Mouse (Mus musculus) neural tube, embryonic 11.5 days (tissue): ENCODE results near the gene Naa10. TPM values are rescaled to one million over a fixed set of nuclear protein-coding genes. Genes with fewer than 3 reads are reported as not detected.

Experiments
- ATAC-seq: fragments of 200-750 bp; cut with Nextera tagmentation; 2 replicates; pipeline ENCODE4 v1.8.0; 2017; ENCODE audit warnings: moderate number of reproducible peaks, mild to moderate bottlenecking, moderate TSS enrichment, moderate library complexity; ENCODE audit not compliant: insufficient read depth, low FRiP score, low TSS enrichment
- DNase-seq: peaks from one replicate; pipeline ENCODE4 v3.0.0-alpha.2; 2015; ENCODE audit warnings: low spot score
- H3K27ac ChIP-seq: fragments of 300-500 bp; sonication (generic); 2 replicates; pipeline ENCODE4 v1.5.1; 2014; ENCODE audit warnings: low read depth, mild to moderate bottlenecking, low read length
- H3K27me3 ChIP-seq: fragments of 300-500 bp; sonication (generic); 2 replicates; pipeline ENCODE4 v1.6.1; 2014; ENCODE audit warnings: mild to moderate bottlenecking, low read length, mixed read lengths; ENCODE audit not compliant: control insufficient read depth, insufficient read depth
- H3K36me3 ChIP-seq: fragments of 300-500 bp; sonication (generic); 2 replicates; pipeline ENCODE4 v1.6.1; 2014; ENCODE audit warnings: mild to moderate bottlenecking, low read length, moderate library complexity, mixed read lengths; ENCODE audit not compliant: control insufficient read depth, insufficient read depth
- H3K4me1 ChIP-seq: fragments of 300-500 bp; sonication (generic); 2 replicates; pipeline ENCODE4 v1.6.1; 2014; ENCODE audit warnings: low read length, mixed read lengths; ENCODE audit not compliant: control insufficient read depth, insufficient read depth
- H3K4me2 ChIP-seq: fragments of 300-500 bp; sonication (generic); 2 replicates; pipeline ENCODE4 v1.6.1; 2014; ENCODE audit warnings: low read depth, mild to moderate bottlenecking, moderate library complexity
- H3K4me3 ChIP-seq: fragments of 300-500 bp; sonication (generic); 2 replicates; pipeline ENCODE4 v1.5.1; 2014; ENCODE audit warnings: low read depth, low read length
- H3K9ac ChIP-seq: fragments of 300-500 bp; sonication (generic); 2 replicates; pipeline ENCODE4 v1.6.1; 2014; ENCODE audit warnings: mild to moderate bottlenecking, low read length
- H3K9me3 ChIP-seq: fragments of 300-500 bp; sonication (generic); 2 replicates; pipeline ENCODE4 v1.6.1; 2016; ENCODE audit warnings: low read length; ENCODE audit not compliant: control insufficient read depth
- WGBS: fragments of 180-500 bp; shearing (Covaris S2); extraction: QIAGEN DNeasy Blood & Tissue Kit; methylation state at CpG from one replicate; pipeline ENCODE4 v1.1.7; 2014; 5-methylcytosine and 5-hydroxymethylcytosine counted together
- polyA plus RNA-seq: library from polyadenylated mRNA; unstranded; fragments of >200 nt; fragmentation: Nextera tagmentation; extraction: Ambion mirVana; gene quantifications from 2 replicates; pipeline ENCODE4 v1.2.1, GENCODE M21; 2014

The Naa10 gene
- polyA plus RNA-seq, 1 experiment from 2014 or later: 144 TPM

GRCm38 (mm10) chrX:73954988-73955387 is 33.2 kb upstream of the Naa10 start:
- no peak overlapping the region for H3K4me2 ChIP-seq
- H3K36me3 ChIP-seq: peaks cover 14% of the 10 kb centered on the region
- H3K27me3 ChIP-seq: no peaks in the 10 kb centered on the region
- no peak for DNase-seq
- H3K9ac ChIP-seq: no peak overlapping the region
- ATAC-seq: no peak
- H3K4me1 ChIP-seq: no peaks in the 10 kb centered on the region
- no peaks in the 10 kb centered on the region for H3K9me3 ChIP-seq
- 95% methylated on average over 6 of the region's 6 CpGs for WGBS
- no peak overlapping the region for H3K27ac ChIP-seq
- no peak overlapping the region for H3K4me3 ChIP-seq

GRCm38 (mm10) chrX:73952603-73953002 is 30.9 kb upstream of the Naa10 start:
- Histone ChIP-seq H3K27ac (no peak overlapping the region), H3K9ac (no peak overlapping the region)

GRCm38 (mm10) chrX:73949341-73949740 is 27.6 kb upstream of the Naa10 start:
- Histone ChIP-seq H3K9me3 (no peaks in the 10 kb centered on the region), H3K4me1 (no peaks in the 10 kb centered on the region), H3K27me3 (no peaks in the 10 kb centered on the region), H3K27ac (no peak overlapping the region), H3K4me3 (no peak overlapping the region), H3K9ac (no peak overlapping the region), H3K4me2 (no peak overlapping the region), H3K36me3 (peaks cover 25% of the 10 kb centered on the region)
- ATAC-seq: no peak
- no peak for DNase-seq
- 87% methylated on average over 10 of the region's 10 CpGs for WGBS

More at GRCm38 (mm10) chrX:73952603-73953002, 30.9 kb upstream of the Naa10 start:
- ATAC-seq (no peak), DNase-seq (no peak)
- Histone ChIP-seq H3K4me2 (no peak overlapping the region), H3K4me1 (no peaks in the 10 kb centered on the region), H3K36me3 (peaks cover 20% of the 10 kb centered on the region), H3K27me3 (no peaks in the 10 kb centered on the region), H3K9me3 (no peaks in the 10 kb centered on the region), H3K4me3 (no peak overlapping the region)
- 92% methylated on average over 5 of the region's 5 CpGs for WGBS

GRCm38 (mm10) chrX:73948647-73949046 is 26.9 kb upstream of the Naa10 start:
- WGBS: 20% methylated on average over 4 of the region's 4 CpGs
- H3K27me3 ChIP-seq: no peaks in the 10 kb centered on the region
- ATAC-seq (0 out of 2 replicates have a peak, but pooled peaks have one; percentile 31), DNase-seq (peak; percentile 47)
- no peak overlapping the region for H3K4me2 ChIP-seq
- H3K9me3 ChIP-seq: no peaks in the 10 kb centered on the region
- H3K9ac ChIP-seq: no peak overlapping the region
- no peak overlapping the region for H3K27ac ChIP-seq
- H3K4me1 ChIP-seq: no peaks in the 10 kb centered on the region
- H3K36me3 ChIP-seq: peaks cover 25% of the 10 kb centered on the region
- no peak overlapping the region for H3K4me3 ChIP-seq

GRCm38 (mm10) chrX:73946896-73947295 is 25.2 kb upstream of the Naa10 start:
- peaks cover 25% of the 10 kb centered on the region for H3K36me3 ChIP-seq
- no peaks in the 10 kb centered on the region for H3K9me3 ChIP-seq
- no peak overlapping the region for H3K4me2 ChIP-seq
- no peak overlapping the region for H3K4me3 ChIP-seq
- no peaks in the 10 kb centered on the region for H3K27me3 ChIP-seq
- no peak overlapping the region for H3K9ac ChIP-seq
- no peaks in the 10 kb centered on the region for H3K4me1 ChIP-seq
- ATAC-seq: no peak
- DNase-seq: no peak
- 83% methylated on average over 6 of the region's 6 CpGs for WGBS
- H3K27ac ChIP-seq: no peak overlapping the region

GRCm38 (mm10) chrX:73942294-73942693 is 20.6 kb upstream of the Naa10 start:
- Histone ChIP-seq H3K9ac (no peak overlapping the region), H3K4me1 (no peaks in the 10 kb centered on the region), H3K27me3 (no peaks in the 10 kb centered on the region), H3K36me3 (peaks cover 8% of the 10 kb centered on the region), H3K4me3 (no peak overlapping the region), H3K27ac (no peak overlapping the region), H3K9me3 (no peaks in the 10 kb centered on the region), H3K4me2 (no peak overlapping the region)
- 88% methylated on average over 2 of the region's 2 CpGs for WGBS
- ATAC-seq: no peak
- DNase-seq: no peak

GRCm38 (mm10) chrX:73941860-73942259 is 20.1 kb upstream of the Naa10 start:
- 84% methylated on average over 2 of the region's 2 CpGs for WGBS
- H3K27ac ChIP-seq: no peak overlapping the region

GRCm38 (mm10) chrX:73931871-73932270 is 10.1 kb upstream of the Naa10 start:
- Histone ChIP-seq H3K4me3 (no peak overlapping the region), H3K27ac (no peak overlapping the region), H3K27me3 (no peaks in the 10 kb centered on the region), H3K4me2 (no peak overlapping the region), H3K36me3 (no peaks in the 10 kb centered on the region), H3K9me3 (no peaks in the 10 kb centered on the region), H3K4me1 (no peaks in the 10 kb centered on the region), H3K9ac (no peak overlapping the region)
- WGBS: 78% methylated on average over 2 of the region's 2 CpGs
- ATAC-seq (no peak), DNase-seq (no peak)

More at GRCm38 (mm10) chrX:73941860-73942259, 20.1 kb upstream of the Naa10 start:
- H3K4me3 ChIP-seq: no peak overlapping the region
- no peaks in the 10 kb centered on the region for H3K4me1 ChIP-seq
- no peak for DNase-seq
- H3K4me2 ChIP-seq: no peak overlapping the region
- H3K9me3 ChIP-seq: no peaks in the 10 kb centered on the region
- H3K27me3 ChIP-seq: no peaks in the 10 kb centered on the region
- peaks cover 8% of the 10 kb centered on the region for H3K36me3 ChIP-seq
- no peak for ATAC-seq
- H3K9ac ChIP-seq: no peak overlapping the region

GRCm38 (mm10) chrX:73930402-73931062 is 8.8 kb upstream of the Naa10 start, which contains the start of gene Renbp:
TSS of gene Renbp (minus strand) at chrX:73930850.
- Histone ChIP-seq H3K27me3 (no peaks in the 10 kb centered on the region), H3K4me1 (no peaks in the 10 kb centered on the region), H3K9ac (no peak within 1 kb of the TSS), H3K4me2 (peak within 1 kb of the TSS; percentile 16; the same call in 1 of the 2 replicates), H3K36me3 (no peaks in the 10 kb centered on the region), H3K9me3 (no peaks in the 10 kb centered on the region), H3K27ac (no peak within 1 kb of the TSS), H3K4me3 (0 out of 2 replicates have a peak within 1 kb of the TSS, but pooled peaks have one; percentile 6)
- WGBS: 41% methylated on average over 17 of the region's 17 CpGs
- DNase-seq: peak; percentile 67
- 0 out of 2 replicates have a peak, but pooled peaks have one; percentile 9 for ATAC-seq
